ENCODE assay signal across 8 mouse cellular contexts in genomic region chr17:32035609-32036508, GRCm38 (mm10). TPM values are rescaled to one million over a fixed set of nuclear protein-coding genes. Genes with fewer than 3 reads are reported as not detected.
DNase-seq lines count a peak whose midpoint lies in the region; ATAC-seq and TF ChIP-seq lines count a peak whose summit lies in the region.

TSS of gene Rrp1b (plus strand) at chr17:32036100.
TSS of gene Hsf2bp (minus strand) at chr17:32036349.

- TF ChIP-seq CTCF in lung, embryonic 14.5 days (IDR thresholded peaks at IDR 0.05; ENCODE audit: low read depth), result 0 out of 2 replicates have a peak, but pooled peaks have one; percentile 1
- TF ChIP-seq CTCF in olfactory bulb, adult 2 months (IDR thresholded peaks at IDR 0.05; ENCODE audit: insufficient read depth, low read depth, low read length), result no peak

- ATAC-seq in forebrain, embryonic 12.5 days (ENCODE audit: low FRiP score), result peak; percentile 93
- peak; percentile 93 for ATAC-seq in lung, embryonic 14.5 days (ENCODE audit: insufficient read depth)

- 6% methylated on average over 52 of the region's 52 CpGs for WGBS in forebrain, embryonic 12.5 days
- 4% methylated on average over 52 of the region's 52 CpGs for WGBS in lung, embryonic 14.5 days
- 5% methylated on average over 52 of the region's 52 CpGs for WGBS in olfactory bulb, adult 2 months

- intact Hi-C loops in heart, postnatal 14 days (cut with DNase I), result loop anchor here (10.0 kb wide), 1 partner anchor 521 kb away; the partner anchor contains the start of gene Wdr4

- peak within 1 kb of the TSS; percentile 67 for H3K27ac ChIP-seq in forebrain, embryonic 12.5 days
- peak within 1 kb of the TSS; percentile 73 for H3K27ac ChIP-seq in lung, embryonic 14.5 days (ENCODE audit: low read depth)
- H3K27ac ChIP-seq in olfactory bulb, adult 2 months (ENCODE audit: insufficient read depth, low read depth, low read length), result peak within 1 kb of the TSS; percentile 30

- no peaks in the 10 kb centered on the region for H3K9me3 ChIP-seq in forebrain, embryonic 12.5 days
- H3K9me3 ChIP-seq in lung, embryonic 14.5 days (ENCODE audit: low read depth, low read length), result no peaks in the 10 kb centered on the region

- H3K27me3 ChIP-seq in forebrain, embryonic 12.5 days, result no peaks in the 10 kb centered on the region
- no peaks in the 10 kb centered on the region for H3K27me3 ChIP-seq in lung, embryonic 14.5 days (ENCODE audit: insufficient read depth, low read length)

- H3K4me1 ChIP-seq in forebrain, embryonic 12.5 days, result peaks cover 26% of the 10 kb centered on the region
- H3K4me1 ChIP-seq in lung, embryonic 14.5 days (ENCODE audit: insufficient read depth), result no peaks in the 10 kb centered on the region; the same call in 1 of the 2 replicates
- H3K4me1 ChIP-seq in olfactory bulb, adult 2 months (ENCODE audit: control insufficient read depth, insufficient read depth, low read length), result peaks cover 9% of the 10 kb centered on the region

- peak; percentile 90 for TF ChIP-seq POLR2A in olfactory bulb, adult 2 months (IDR thresholded peaks at IDR 0.05; ENCODE audit: insufficient read depth, low read depth, low read length)

- H3K4me2 ChIP-seq in forebrain, embryonic 12.5 days, result peak within 1 kb of the TSS; percentile 80
- peak within 1 kb of the TSS; percentile 95 for H3K4me2 ChIP-seq in lung, embryonic 14.5 days

- DNase-seq in ES-CJ7 (ENCODE audit: low read depth, low spot score), result peak; percentile 75
- peak; percentile 67 for DNase-seq in c-Kit-positive CD71-positive TER-119-positive erythroid progenitor cells, embryonic 14.5 days (ENCODE audit: low spot score)
- DNase-seq in heart, postnatal 14 days, result peak; percentile 81
- DNase-seq in layer of hippocampus, adult 18-20 months (ENCODE audit: low spot score in 2 of 2), result peak; percentile 59 to 81
- DNase-seq in lung, embryonic 14.5 days, result peak; percentile 95
- DNase-seq in thymus, adult 18-20 months, result peak; percentile 30

- H3K4me3 ChIP-seq in forebrain, embryonic 12.5 days (replicated peaks), result peak within 1 kb of the TSS; percentile 74
- H3K4me3 ChIP-seq in lung, embryonic 14.5 days (ENCODE audit: low read depth, low read length), result peak within 1 kb of the TSS; percentile 93
- peak within 1 kb of the TSS; percentile 89 for H3K4me3 ChIP-seq in olfactory bulb, adult 2 months (ENCODE audit: insufficient read depth, low read depth, low read length)

- peak within 1 kb of the TSS; percentile 83 for H3K9ac ChIP-seq in forebrain, embryonic 12.5 days
- H3K9ac ChIP-seq in lung, embryonic 14.5 days, result peak within 1 kb of the TSS; percentile 82

- H3K36me3 ChIP-seq in forebrain, embryonic 12.5 days (replicated peaks), result no peaks in the 10 kb centered on the region
- no peaks in the 10 kb centered on the region for H3K36me3 ChIP-seq in lung, embryonic 14.5 days (ENCODE audit: insufficient read depth)

RNA-seq across cellular contexts. Expression of gene Rrp1b, which starts in this region (rescaled TPM):
- 63.0 and 64.5 TPM in 2 replicates for polyA plus RNA-seq in forebrain, embryonic 12.5 days (2016; fragmentation: Nextera tagmentation; extraction: Ambion mirVana)
- total RNA-seq in heart, postnatal 14 days (2021), result 1 to 10 TPM; 7.9 to 8.6 TPM
- 10 to 100 TPM; 17.7 to 17.8 TPM for total RNA-seq in layer of hippocampus, adult 18-20 months (2021)
- 76.5 and 77.5 TPM in 2 replicates for polyA plus RNA-seq in lung, embryonic 14.5 days (2014; fragmentation: Nextera tagmentation; extraction: Ambion mirVana)
- not detected in 2 replicates for polyA plus RNA-seq in olfactory bulb, adult 2 months (2012; ENCODE audit: insufficient read depth, insufficient read length, low replicate concordance, missing spikeins)

RNA-seq across cellular contexts. Expression of gene Hsf2bp, which starts in this region (rescaled TPM):
- polyA plus RNA-seq in forebrain, embryonic 12.5 days (2016; fragmentation: Nextera tagmentation; extraction: Ambion mirVana), result 0.46 and 0.55 TPM in 2 replicates
- under 1 TPM; 0.76 to 0.83 TPM for total RNA-seq in heart, postnatal 14 days (2021)
- total RNA-seq in layer of hippocampus, adult 18-20 months (2021), result under 1 TPM; 0.59 to 0.96 TPM
- 0.38 and 0.55 TPM in 2 replicates for polyA plus RNA-seq in lung, embryonic 14.5 days (2014; fragmentation: Nextera tagmentation; extraction: Ambion mirVana)
- polyA plus RNA-seq in olfactory bulb, adult 2 months (2012; ENCODE audit: insufficient read depth, insufficient read length, low replicate concordance, missing spikeins), result not detected in 2 replicates

Comparison
In these comparisons a context has a peak if more than half of its experiments do, and no peak if none do; other contexts are left out.
1. Peak in every context shown above with its lines: DNase-seq, ATAC-seq, H3K4me3 ChIP-seq and H3K27ac ChIP-seq.
2. RNA of gene Rrp1b (polyA plus RNA-seq): 76.5 to 77.5 TPM in lung, embryonic 14.5 days and 63.0 to 64.5 TPM in forebrain, embryonic 12.5 days; not detected in olfactory bulb, adult 2 months; every median in the first group is over 10 times any median in the second.
3. DNase-seq: peak in every context shown above with its lines; median percentile 95 in lung, embryonic 14.5 days; 81 in heart, postnatal 14 days; 75 in ES-CJ7; 70 in layer of hippocampus, adult 18-20 months; 67 in c-Kit-positive CD71-positive TER-119-positive erythroid progenitor cells, embryonic 14.5 days; 30 in thymus, adult 18-20 months.